Mouse (Mus musculus): ENCODE data around the gene Cacna1s.
A peak's percentile ranks its signal among the peaks of the same experiment; 100 is the strongest.

Cacna1s gene

DNA sequence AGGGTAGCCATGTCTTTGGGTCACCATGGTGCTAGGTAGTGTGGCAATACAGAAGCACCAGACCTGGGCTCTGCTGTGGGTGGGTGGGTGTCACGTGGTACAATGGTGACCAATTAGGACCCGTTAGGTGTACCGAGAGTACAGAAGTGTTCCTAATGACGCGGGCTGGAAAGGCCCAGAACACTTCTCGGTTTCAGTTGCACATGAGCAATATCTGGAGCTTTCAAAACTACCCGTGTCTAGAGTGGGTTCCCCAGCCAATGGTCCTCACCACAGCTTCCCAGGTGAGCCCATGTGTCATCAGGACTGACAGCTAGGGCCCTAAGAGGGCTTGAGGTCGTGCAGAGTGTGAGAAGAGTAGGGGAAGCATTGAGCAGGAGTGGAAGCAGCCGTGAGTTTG lies 64.5 kb downstream of the Cacna1s start:
- no peak for DNase-seq (ENCODE audit: low read depth, low spot score)

- peak; percentile 36 for DNase-seq (ENCODE audit: low read depth, low spot score)
Measured at GRCm38 (mm10) chr1:136118875-136119274, 66.3 kb downstream of the Cacna1s start.

GRCm38 (mm10) chr1:136119571-136120262 lies 67.2 kb downstream of the Cacna1s start:
- no peak for DNase-seq (ENCODE audit: low read depth, low spot score)

GRCm38 (mm10) chr1:136120263-136120603 lies 67.7 kb downstream of the Cacna1s start:
- no peak for DNase-seq (ENCODE audit: low read depth, low spot score)

GRCm38 (mm10) chr1:136120785-136121184 lies 68.2 kb downstream of the Cacna1s start:
- DNase-seq (ENCODE audit: low read depth, low spot score), result peak; percentile 44

GRCm38 (mm10) chr1:136122030-136122429 lies 69.5 kb downstream of the Cacna1s start:
- DNase-seq (ENCODE audit: low read depth, low spot score), result no peak

DNA sequence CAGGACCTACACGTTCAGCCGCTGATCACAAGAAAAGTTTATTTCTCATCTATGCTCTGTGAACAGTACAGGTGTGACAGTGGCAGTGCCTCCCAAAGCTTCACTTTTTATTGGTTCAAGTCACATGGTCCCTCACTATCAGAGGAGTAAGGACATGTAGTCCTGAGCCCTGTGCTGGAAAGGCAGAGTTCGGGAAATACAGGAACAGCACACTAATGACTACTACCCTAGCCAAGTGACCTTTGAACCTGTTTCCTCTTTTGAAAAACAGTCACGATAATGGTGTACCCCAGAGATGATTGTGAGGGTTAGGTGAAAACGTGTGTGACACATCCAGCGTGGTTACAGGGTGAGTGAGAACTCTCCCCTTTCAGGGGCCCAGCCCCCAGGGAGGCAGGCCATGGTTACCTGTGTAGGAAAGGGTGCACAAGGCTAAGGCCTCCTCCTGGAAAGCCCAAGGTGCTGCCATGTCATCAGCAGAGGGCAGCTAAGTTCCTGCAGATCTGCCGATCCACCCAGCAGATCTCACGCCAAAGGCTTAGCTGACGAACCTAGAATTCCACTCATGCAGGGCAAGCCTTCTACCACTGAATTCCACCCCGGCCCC lies 73.7 kb downstream of the Cacna1s start:
- DNase-seq (ENCODE audit: low read depth, low spot score), result no peak

DNA sequence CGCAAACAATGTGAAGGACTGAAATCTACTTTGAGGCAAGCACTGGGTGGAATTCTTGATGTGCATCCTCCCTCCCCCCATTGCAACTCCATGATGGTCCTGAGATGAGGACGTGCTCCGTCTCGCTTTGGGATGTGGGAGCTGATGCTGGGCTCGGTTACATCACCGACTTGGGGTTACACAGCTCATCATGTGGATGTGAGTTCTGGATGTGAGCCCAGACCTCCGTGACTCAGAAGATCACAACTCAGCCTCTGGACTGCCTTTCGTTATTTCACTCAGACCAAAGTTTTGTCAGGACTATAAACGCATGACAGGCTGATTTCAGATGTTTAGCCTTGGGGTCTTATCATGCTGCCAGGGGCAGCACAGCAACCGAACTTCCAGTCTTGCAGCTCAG lies 74.3 kb downstream of the Cacna1s start:
- DNase-seq (ENCODE audit: low read depth, low spot score), result no peak

GRCm38 (mm10) chr1:136127856-136128255 lies 75.3 kb downstream of the Cacna1s start:
- DNase-seq (ENCODE audit: low read depth, low spot score), result no peak

GRCm38 (mm10) chr1:136128416-136128815 lies 75.9 kb downstream of the Cacna1s start:
- no peak for DNase-seq (ENCODE audit: low read depth, low spot score)

DNA sequence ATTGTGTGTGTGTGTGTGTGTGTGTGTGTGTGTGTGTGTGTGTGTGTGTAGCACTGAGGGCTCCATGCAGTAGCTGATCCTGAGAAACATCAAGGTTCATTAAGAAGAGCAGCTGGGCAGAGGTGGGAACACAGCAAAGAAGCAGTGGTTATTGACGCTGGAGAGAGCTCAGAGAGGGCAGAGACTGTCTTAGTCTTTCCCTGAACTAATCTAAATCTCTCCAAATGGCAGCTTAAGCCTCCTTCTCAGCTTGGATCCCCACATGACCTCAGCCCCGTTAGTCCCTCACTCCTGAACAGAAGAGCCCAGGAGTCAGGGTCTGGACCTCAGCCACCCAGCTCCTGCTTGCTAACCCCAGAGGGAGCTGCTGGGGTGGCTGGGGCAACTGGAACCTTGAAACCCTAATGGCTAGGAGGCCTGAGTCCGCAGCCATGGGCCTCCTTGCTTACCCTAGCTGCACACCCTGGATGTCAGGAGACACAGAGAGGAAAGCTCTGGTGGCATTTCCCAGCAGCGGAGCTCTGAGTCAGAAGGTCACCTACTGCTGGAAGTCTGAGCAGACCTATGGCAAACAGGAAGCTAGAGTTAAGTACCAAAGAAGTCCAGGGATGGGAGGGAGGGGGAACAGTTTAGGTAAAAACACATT lies 76.5 kb downstream of the Cacna1s start:
- no peak for DNase-seq (ENCODE audit: low read depth, low spot score)

DNA sequence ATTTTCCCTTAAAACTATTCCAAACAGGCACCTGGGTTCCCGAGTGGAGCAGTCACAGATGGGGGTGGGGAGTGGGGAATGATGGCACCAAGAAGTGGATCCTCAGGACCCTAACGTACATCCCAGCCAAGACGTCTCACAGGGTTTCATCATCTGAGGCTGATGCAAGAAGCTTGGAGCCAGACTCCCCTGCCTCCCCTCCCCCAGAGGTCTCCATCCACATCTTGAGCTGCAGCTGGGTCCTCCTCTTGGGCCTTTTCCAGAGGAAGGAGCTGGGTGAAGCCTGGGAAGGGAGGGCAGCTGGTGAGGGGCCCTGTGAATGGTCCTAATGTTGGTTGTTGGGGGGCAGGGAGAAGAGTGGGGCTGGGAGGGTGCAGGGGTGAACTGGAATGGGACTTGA lies 77.6 kb downstream of the Cacna1s start:
- no peak for DNase-seq (ENCODE audit: low read depth, low spot score)

- DNase-seq (ENCODE audit: low read depth, low spot score), result peak; percentile 91
Measured at GRCm38 (mm10) chr1:136130951-136131558, 78.5 kb downstream of the Cacna1s start, which contains the start of gene Kif21b. Gene Kif21b, plus strand, starts transcription at chr1:136131389.

- DNase-seq (ENCODE audit: low read depth, low spot score), result no peak
Measured at GRCm38 (mm10) chr1:136131603-136132291, 79.2 kb downstream of the Cacna1s start.

- no peak for DNase-seq (ENCODE audit: low read depth, low spot score)
Measured at GRCm38 (mm10) chr1:136132386-136133201, 80.0 kb downstream of the Cacna1s start.

- DNase-seq (ENCODE audit: low read depth, low spot score), result no peak
Measured at GRCm38 (mm10) chr1:136133570-136134240, 81.2 kb downstream of the Cacna1s start.

GRCm38 (mm10) chr1:136134547-136134946 lies 82.0 kb downstream of the Cacna1s start:
- no peak for DNase-seq (ENCODE audit: low read depth, low spot score)

- DNase-seq (ENCODE audit: low read depth, low spot score), result no peak
Measured at GRCm38 (mm10) chr1:136135046-136135445, 82.5 kb downstream of the Cacna1s start.

DNA sequence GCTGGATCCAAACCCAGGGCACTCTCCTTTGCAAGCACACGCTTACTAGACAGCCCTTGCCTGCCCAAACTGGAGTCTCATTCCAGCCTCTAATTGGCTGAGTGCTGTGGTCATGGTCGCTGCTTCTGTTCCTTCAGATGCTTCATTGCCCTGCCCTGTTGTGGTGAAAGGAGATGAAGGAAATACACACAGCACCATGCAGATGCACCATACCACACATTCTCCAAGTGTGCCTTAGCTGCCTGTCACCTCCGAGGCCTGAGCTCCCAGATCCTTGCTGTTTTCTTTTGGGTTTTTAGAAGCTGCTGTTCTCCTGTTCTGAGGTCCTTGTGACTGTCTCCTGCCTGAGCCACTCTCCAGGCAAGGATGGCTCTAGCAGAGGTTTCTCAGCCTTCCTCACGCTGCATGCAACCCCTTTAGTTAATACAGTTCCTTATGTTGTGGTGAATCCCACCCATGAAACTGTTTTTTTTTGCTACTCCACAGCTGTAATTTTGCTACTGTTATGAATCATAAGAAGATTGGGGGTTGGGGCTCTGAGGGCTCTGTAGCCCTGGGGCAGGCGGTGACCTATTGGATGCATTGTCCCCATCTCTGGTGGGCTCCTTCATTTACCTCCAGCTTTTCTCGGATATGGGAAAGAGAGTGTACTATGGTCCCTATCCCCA lies 83.4 kb downstream of the Cacna1s start:
- no peak for DNase-seq (ENCODE audit: low read depth, low spot score)

DNA sequence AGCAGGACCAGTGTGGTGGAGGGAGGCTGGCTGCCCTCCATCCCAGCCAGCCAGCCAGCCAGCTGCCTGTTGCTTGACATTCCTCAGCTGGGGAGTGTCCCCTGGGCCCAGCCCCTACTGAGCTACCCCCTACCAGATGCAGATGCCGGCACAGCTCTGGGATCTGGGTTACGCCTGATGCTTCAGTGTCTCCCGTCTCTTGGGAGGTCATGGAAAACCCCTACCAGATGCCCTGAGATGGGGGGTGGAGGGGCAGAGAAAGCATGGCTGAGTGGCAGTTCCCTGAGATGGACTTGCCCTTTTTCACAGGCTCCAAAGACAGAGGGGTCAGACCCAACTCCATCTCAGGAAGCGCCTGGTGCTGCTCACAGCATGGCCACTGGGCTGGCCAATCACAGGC lies 84.0 kb downstream of the Cacna1s start:
- DNase-seq (ENCODE audit: low read depth, low spot score), result peak; percentile 44

Measured in ES-CJ7 (cell line).